Mouse (Mus musculus) spleen, postnatal 36 days (tissue): Measurements from ENCODE around the gene C87414.
"Not testable (repeated sequence)": the region's sequence is repeated elsewhere in the genome, so short reads cannot be mapped to it uniquely, and the experiment has no call there.

ENCODE experiments used
- DNase-seq, 2 experiments: peaks; one replicate each; pipeline ENCODE4 v3.0.0; 2022; ENCODE audit warnings: low spot score in 2 of 2, mixed read lengths in 1 of 2

C87414 gene

GRCm38 (mm10) chr5:93671451-93671850 is at the start of gene C87414:
TSS of gene C87414 (minus strand) at chr5:93671551.
- DNase-seq = not testable (repeated sequence)

GRCm38 (mm10) chr5:93684661-93685060 is 13.3 kb upstream of the C87414 start:
- not testable (repeated sequence) for DNase-seq
